Mouse (Mus musculus) CH12.LX (cell line): ENCODE measurements around the gene Foxg1. TPM values are rescaled to one million over a fixed set of nuclear protein-coding genes. Genes with fewer than 3 reads are reported as not detected.

ENCODE experiments used
- DNase-seq: peaks from one replicate; pipeline ENCODE4 v3.0.0-alpha.2; 2013; ENCODE audit errors: extremely low read depth
- H3K27ac ChIP-seq: 2 replicates; pipeline ENCODE4 v1.5.1; 2012; ENCODE audit warnings: low read depth, mild to moderate bottlenecking, control low read depth, moderate library complexity; ENCODE audit not compliant: insufficient read depth
- H3K27me3 ChIP-seq: replicated peaks from 2 replicates; pipeline ENCODE3; 2012; ENCODE audit warnings: inconsistent platforms
- H3K36me3 ChIP-seq, 2 experiments: replicated peaks in 1 of 2; 2 replicates each; pipeline versions ENCODE3 to v1.6.1; 2012; ENCODE audit warnings: inconsistent platforms in 1 of 2, low read length in 1 of 2, mild to moderate bottlenecking in 1 of 2, mixed read lengths in 1 of 2, moderate library complexity in 1 of 2; ENCODE audit not compliant: control insufficient read depth in 1 of 2, insufficient read depth in 1 of 2
- H3K4me1 ChIP-seq, 2 experiments: 2 replicates each; pipeline ENCODE4 v1.6.1; 2012; ENCODE audit warnings: inconsistent platforms in 1 of 2, moderate library complexity in 1 of 2; ENCODE audit not compliant: insufficient read depth in 2 of 2, control insufficient read depth in 1 of 2
- H3K4me2 ChIP-seq: 2 replicates; pipeline ENCODE4 v1.6.1; 2012; ENCODE audit warnings: low read depth, mild to moderate bottlenecking, control low read depth; ENCODE audit not compliant: poor library complexity, insufficient read depth, severe bottlenecking
- H3K4me3 ChIP-seq, 3 experiments: fragments of 150-350 bp in 1 of 3; sonication (generic) in 1 of 3; replicated peaks in 1 of 3; 2 replicates each; pipeline versions ENCODE3 to v1.5.1; 2011 to 2012; ENCODE audit warnings: low read depth in 2 of 3, low read length in 2 of 3, mild to moderate bottlenecking in 2 of 3, moderate library complexity in 2 of 3, control low read depth in 1 of 3, improper control_type of control experiment in 1 of 3, inconsistent platforms in 1 of 3, mixed read lengths in 1 of 3; ENCODE audit not compliant: poor library complexity in 1 of 3
- H3K79me2 ChIP-seq: replicated peaks from 2 replicates; pipeline ENCODE4 v1.6.1; 2012; ENCODE audit warnings: mild to moderate bottlenecking, moderate library complexity; ENCODE audit not compliant: control insufficient read depth, poor library complexity, insufficient read depth, severe bottlenecking; ENCODE audit errors: extremely low read depth
- H3K9ac ChIP-seq: 2 replicates; pipeline ENCODE4 v1.6.1; 2012; ENCODE audit warnings: low read depth, mild to moderate bottlenecking, control low read depth, moderate library complexity; ENCODE audit not compliant: insufficient read depth
- H3K9me3 ChIP-seq: replicated peaks from 2 replicates; pipeline ENCODE3; 2012; ENCODE audit warnings: low read length, inconsistent platforms, mixed read lengths
- BHLHE40 ChIP-seq: IDR thresholded peaks from 2 replicates; pipeline ENCODE4 v1.6.1; 2011; ENCODE audit warnings: mild to moderate bottlenecking, low read depth, low read length, improper control_type of control experiment
- CHD1 ChIP-seq: IDR thresholded peaks from 2 replicates; pipeline ENCODE4 v1.6.1; 2012; ENCODE audit warnings: low read depth, low read length, improper control_type of control experiment, inconsistent platforms
- CHD2 ChIP-seq: IDR thresholded peaks from 2 replicates; pipeline ENCODE4 v1.6.1; 2011; ENCODE audit warnings: low read length, improper control_type of control experiment
- CTCF ChIP-seq, 2 experiments: IDR thresholded peaks in 1 of 2; conservative IDR thresholded peaks in 1 of 2; 2 replicates each; pipeline ENCODE4 v1.5.1; 2011 to 2012; ENCODE audit warnings: low read depth in 2 of 2, low read length in 2 of 2, improper control_type of control experiment in 1 of 2, inconsistent platforms in 1 of 2, mild to moderate bottlenecking in 1 of 2, moderate library complexity in 1 of 2
- E2F4 ChIP-seq: IDR thresholded peaks from 2 replicates; pipeline ENCODE4 v1.6.1; 2011; ENCODE audit warnings: low read depth, low read length, improper control_type of control experiment; ENCODE audit not compliant: insufficient replicate concordance
- ELF1 ChIP-seq: IDR thresholded peaks from 2 replicates; pipeline ENCODE4 v1.6.1; 2014; ENCODE audit warnings: low read depth, mild to moderate bottlenecking, inconsistent platforms, low read length, improper control_type of control experiment
- EP300 ChIP-seq: IDR thresholded peaks from 2 replicates; pipeline ENCODE4 v1.6.1; 2011; ENCODE audit warnings: low read length, improper control_type of control experiment
- ETS1 ChIP-seq: conservative IDR thresholded peaks from 2 replicates; pipeline ENCODE4 v1.6.1; 2012; ENCODE audit warnings: low read depth, mild to moderate bottlenecking, inconsistent platforms, low read length, improper control_type of control experiment, moderate library complexity
- GABPA ChIP-seq: IDR thresholded peaks from 2 replicates; pipeline ENCODE4 v1.6.1; 2012; ENCODE audit warnings: low read depth, low read length, improper control_type of control experiment, inconsistent platforms; ENCODE audit not compliant: insufficient replicate concordance
- IRF4 ChIP-seq: IDR thresholded peaks from 2 replicates; pipeline ENCODE4 v1.6.1; 2014; ENCODE audit warnings: low read depth, mild to moderate bottlenecking, inconsistent platforms, low read length, improper control_type of control experiment
- JUN ChIP-seq: IDR thresholded peaks from 2 replicates; pipeline ENCODE4 v1.6.1; 2011; ENCODE audit warnings: low read depth, mild to moderate bottlenecking, low read length, improper control_type of control experiment, moderate library complexity; ENCODE audit not compliant: insufficient read depth
- JUND ChIP-seq: conservative IDR thresholded peaks from 2 replicates; pipeline ENCODE4 v1.6.1; 2011; ENCODE audit warnings: low read depth, low read length, improper control_type of control experiment
- KAT2A ChIP-seq: IDR thresholded peaks from 2 replicates; pipeline ENCODE4 v1.6.1; 2012; ENCODE audit warnings: low read length, improper control_type of control experiment, inconsistent platforms; ENCODE audit not compliant: insufficient replicate concordance
- MAFK ChIP-seq: IDR thresholded peaks from 2 replicates; pipeline ENCODE4 v1.6.1; 2011; ENCODE audit warnings: low read length, improper control_type of control experiment; ENCODE audit not compliant: insufficient replicate concordance
- MAZ ChIP-seq: IDR thresholded peaks from 2 replicates; pipeline ENCODE4 v1.6.1; 2012; ENCODE audit warnings: low read depth, mild to moderate bottlenecking, inconsistent platforms, low read length, improper control_type of control experiment, moderate library complexity
- MEF2A ChIP-seq: IDR thresholded peaks from 2 replicates; pipeline ENCODE4 v1.6.1; 2014; ENCODE audit warnings: low read depth, mild to moderate bottlenecking, inconsistent platforms, low read length, improper control_type of control experiment, borderline replicate concordance
- MXI1 ChIP-seq: IDR thresholded peaks from 2 replicates; pipeline ENCODE4 v1.6.1; 2011; ENCODE audit warnings: mild to moderate bottlenecking, low read depth, low read length, improper control_type of control experiment
- MYC ChIP-seq: IDR thresholded peaks from 2 replicates; pipeline ENCODE4 v1.6.1; 2011; ENCODE audit warnings: low read depth, mild to moderate bottlenecking, improper control_type of control experiment, low read length
- NELFE ChIP-seq: IDR thresholded peaks from 2 replicates; pipeline ENCODE4 v1.6.1; 2011; ENCODE audit warnings: low read depth, low read length, improper control_type of control experiment
- POLR2A ChIP-seq: IDR thresholded peaks from 2 replicates; pipeline ENCODE4 v1.6.1; 2011; ENCODE audit warnings: low read depth, mild to moderate bottlenecking, improper control_type of control experiment, low read length
- POLR2AphosphoS2 ChIP-seq: IDR thresholded peaks from 2 replicates; pipeline ENCODE4 v1.6.1; 2011; ENCODE audit warnings: low read depth, low read length, improper control_type of control experiment
- RAD21 ChIP-seq: IDR thresholded peaks from 2 replicates; pipeline ENCODE4 v1.6.1; 2011; ENCODE audit warnings: low read depth, mild to moderate bottlenecking, low read length, improper control_type of control experiment, moderate library complexity
- SIN3A ChIP-seq: IDR thresholded peaks from 2 replicates; pipeline ENCODE4 v1.6.1; 2012; ENCODE audit warnings: low read length, improper control_type of control experiment, inconsistent platforms
- TBP ChIP-seq: conservative IDR thresholded peaks from 2 replicates; pipeline ENCODE4 v1.6.1; 2011; ENCODE audit warnings: low read depth, low read length, improper control_type of control experiment
- USF1 ChIP-seq: IDR thresholded peaks from 2 replicates; pipeline ENCODE4 v1.6.1; 2014; ENCODE audit warnings: low read depth, mild to moderate bottlenecking, inconsistent platforms, low read length, improper control_type of control experiment
- USF2 ChIP-seq: conservative IDR thresholded peaks from 2 replicates; pipeline ENCODE4 v1.6.1; 2011; ENCODE audit warnings: low read depth, low read length, improper control_type of control experiment
- ZC3H11A ChIP-seq: IDR thresholded peaks from 2 replicates; pipeline ENCODE4 v1.6.1; 2012; ENCODE audit warnings: low read depth, mild to moderate bottlenecking, inconsistent platforms, low read length, improper control_type of control experiment
- ZMIZ1 ChIP-seq: IDR thresholded peaks from 2 replicates; pipeline ENCODE4 v1.6.1; 2012; ENCODE audit warnings: low read depth, mild to moderate bottlenecking, inconsistent platforms, low read length, improper control_type of control experiment
- ZNF384 ChIP-seq: IDR thresholded peaks from 2 replicates; pipeline ENCODE4 v1.6.1; 2012; ENCODE audit warnings: low read depth, low read length, improper control_type of control experiment, inconsistent platforms
- dilution Hi-C: fragments of 300-500 bp; cut with MboI; formaldehyde crosslinking; loops from 2 replicates; pipeline ENCODE4 v1.14.3; 2020; ENCODE audit warnings: low sequenced_read_pairs; ENCODE audit not compliant: extremely low pct_unique_long_range_greater_than_20kb, extremely low pct_ligation_motif_present
- in situ Hi-C: fragments of 300-500 bp; cut with MboI; formaldehyde crosslinking; loops from 3 replicates; pipeline ENCODE4 v1.14.3; 2019; ENCODE audit warnings: low sequenced_read_pairs, low pct_ligation_motif_present, low pct_unique_long_range_greater_than_20kb, mixed read lengths
- polyA plus RNA-seq: library from polyadenylated mRNA; unstranded; fragments of >175 nt; gene quantifications from 2 replicates; pipeline ENCODE4 v1.2.1, GENCODE M21; 2012; ENCODE audit warnings: low read depth; ENCODE audit not compliant: insufficient read length
- total RNA-seq, 2 experiments: library from RNA; depleted of rRNA; stranded (reverse); fragments of 300-350 nt in 1 of 2; fragments of >200 nt in 1 of 2; gene quantifications; 2 replicates each; pipeline ENCODE4 v1.2.3; 2012 to 2014

The Foxg1 gene
- total and polyA plus RNA-seq, 3 experiments = not detected

- H3K9me3 ChIP-seq = peaks cover 59% of the 10 kb centered on the region
- no peaks in the 10 kb centered on the region for H3K79me2 ChIP-seq
- H3K27me3 ChIP-seq = no peaks in the 10 kb centered on the region
- no peaks in the 10 kb centered on the region for H3K4me1 ChIP-seq
- TF ChIP-seq BHLHE40 (no peak), MAFK (no peak), ZNF384 (no peak), MEF2A (no peak), POLR2A (no peak), TBP (no peak), USF2 (no peak), IRF4 (no peak), E2F4 (no peak), ELF1 (no peak), CTCF (conservative IDR thresholded peaks at IDR 0.05 in 1 of 2, IDR thresholded peaks at IDR 0.05 in 1 of 2; ENCODE audit: low read depth in 2 of 2, low read length in 2 of 2) (no peak), POLR2AphosphoS2 (no peak), RAD21 (no peak), GABPA (no peak), ETS1 (no peak), SIN3A (no peak)
- in situ Hi-C loops (no loop called here), dilution Hi-C loops (no loop called here)
- no peak for DNase-seq
- no peak overlapping the region for H3K9ac ChIP-seq
- H3K4me3 ChIP-seq = no peak overlapping the region
- H3K27ac ChIP-seq = no peak overlapping the region
- no peak overlapping the region for H3K4me2 ChIP-seq
- no peaks in the 10 kb centered on the region for H3K36me3 ChIP-seq
Measured at GRCm38 (mm10) chr12:49379446-49379845, 3.0 kb upstream of the Foxg1 start.

- Histone ChIP-seq H3K27ac (no peak overlapping the region), H3K27me3 (no peaks in the 10 kb centered on the region), H3K9ac (no peak overlapping the region), H3K79me2 (no peaks in the 10 kb centered on the region), H3K36me3 (no peaks in the 10 kb centered on the region), H3K4me1 (no peaks in the 10 kb centered on the region), H3K9me3 (peaks cover 66% of the 10 kb centered on the region), H3K4me2 (no peak overlapping the region), H3K4me3 (no peak overlapping the region)
- in situ Hi-C loops = no loop called here
- dilution Hi-C loops = no loop called here
- DNase-seq = no peak
- TF ChIP-seq ZMIZ1 (no peak), TBP (no peak), ZC3H11A (no peak), USF1 (no peak), NELFE (no peak), MYC (no peak), ETS1 (no peak), JUND (no peak), CHD2 (no peak), E2F4 (no peak), CTCF (conservative IDR thresholded peaks at IDR 0.05 in 1 of 2, IDR thresholded peaks at IDR 0.05 in 1 of 2; ENCODE audit: low read depth in 2 of 2, low read length in 2 of 2) (no peak), JUN (no peak), MEF2A (no peak), MAZ (no peak), KAT2A (no peak), CHD1 (no peak), ELF1 (no peak), GABPA (no peak), EP300 (no peak), MXI1 (no peak)
Measured at GRCm38 (mm10) chr12:49380442-49380841, 2.0 kb upstream of the Foxg1 start.
